Mouse (Mus musculus) brown adipose tissue, adult 24 weeks (tissue): ENCODE results near the gene Hoxc11. TPM values are rescaled to one million over a fixed set of nuclear protein-coding genes. Genes with fewer than 3 reads are reported as not detected.

Source experiments
- H3K27ac ChIP-seq: fragments of 200-500 bp; replicated peaks from 2 replicates; pipeline ENCODE4 v1.5.1; 2012; ENCODE audit warnings: low read depth, mild to moderate bottlenecking, low read length
- H3K4me1 ChIP-seq: fragments of 200-500 bp; 2 replicates; pipeline ENCODE4 v1.6.1; 2012; ENCODE audit warnings: low read length, mixed read lengths; ENCODE audit not compliant: control insufficient read depth, insufficient read depth, insufficient read length
- H3K4me3 ChIP-seq: fragments of 200-500 bp; 2 replicates; pipeline ENCODE4 v1.5.1; 2012; ENCODE audit warnings: low read depth, mild to moderate bottlenecking, low read length, moderate library complexity; ENCODE audit not compliant: insufficient read depth
- polyA plus RNA-seq: library from polyadenylated mRNA; stranded (reverse); fragments of >200 nt; gene quantifications from 2 replicates; pipeline ENCODE4 v1.2.4, GENCODE M21; 2012; ENCODE audit not compliant: missing spikeins, insufficient read depth, insufficient read length

The Hoxc11 gene
- polyA plus RNA-seq, 1 experiment, result not detected

DNA sequence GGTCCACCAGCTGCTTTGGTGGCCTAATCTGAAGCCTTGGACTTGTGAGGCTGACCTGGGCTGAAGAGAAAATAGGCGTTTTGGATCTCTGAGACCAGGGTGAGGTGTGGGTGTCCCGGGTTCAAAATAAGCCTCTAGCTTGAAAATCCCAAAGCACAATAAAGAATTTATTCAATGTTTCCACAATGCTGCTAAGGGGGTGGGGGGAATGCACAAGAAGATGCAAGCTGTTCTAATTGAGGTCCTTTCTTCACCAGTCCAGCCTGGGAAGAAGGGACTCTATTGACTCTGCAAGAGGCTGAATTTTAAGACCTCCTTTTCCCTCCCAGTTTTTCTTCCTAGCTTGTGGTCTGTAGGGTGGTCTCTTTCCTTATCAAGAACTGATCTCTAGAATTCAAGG lies 3.4 kb upstream of the Hoxc11 start:
- no peaks in the 10 kb centered on the region for H3K4me1 ChIP-seq
- H3K27ac ChIP-seq, result no peak overlapping the region
- no peak overlapping the region for H3K4me3 ChIP-seq

DNA sequence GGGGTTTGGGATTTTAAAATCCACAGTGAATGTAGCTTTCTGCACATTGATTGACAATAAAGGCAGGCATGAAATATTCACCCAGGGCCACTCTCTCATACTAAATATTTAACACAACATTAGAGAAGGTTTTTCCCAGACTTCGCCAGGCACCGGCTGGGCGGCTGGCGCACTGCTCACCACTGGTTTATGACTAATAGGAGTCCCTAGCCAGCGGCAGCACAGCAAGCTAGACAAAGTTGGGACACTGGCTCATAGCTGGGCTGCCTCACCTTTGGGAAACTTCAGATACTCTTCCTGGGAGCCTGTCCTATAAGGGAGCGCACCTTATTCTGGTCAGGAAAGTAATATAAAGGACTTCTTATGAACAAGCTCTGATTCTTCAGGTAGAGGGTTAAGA lies 666 bp upstream of the Hoxc11 start:
- H3K27ac ChIP-seq, result no peak overlapping the region
- H3K4me1 ChIP-seq, result no peaks in the 10 kb centered on the region
- no peak overlapping the region for H3K4me3 ChIP-seq

DNA sequence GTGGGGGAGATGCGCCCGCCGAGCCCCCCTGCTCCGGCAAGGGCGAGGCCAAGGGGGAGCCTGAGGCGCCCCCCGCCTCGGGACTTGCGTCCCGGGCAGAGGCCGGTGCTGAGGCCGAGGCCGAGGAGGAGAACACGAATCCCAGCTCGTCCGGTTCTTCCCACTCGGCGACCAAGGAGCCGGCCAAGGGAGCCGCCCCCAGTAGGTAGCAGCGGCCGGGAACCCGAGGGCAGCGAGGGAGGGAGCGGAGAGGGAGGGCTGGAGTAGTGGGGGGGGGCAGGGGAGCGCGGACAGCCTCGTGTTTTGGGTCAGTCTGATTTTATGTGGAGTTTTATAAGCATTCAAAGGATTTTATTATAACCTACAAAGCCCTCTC lies 768 bp downstream of the Hoxc11 start:
- Histone ChIP-seq H3K27ac (no peak overlapping the region), H3K4me1 (no peaks in the 10 kb centered on the region), H3K4me3 (no peak overlapping the region)

DNA sequence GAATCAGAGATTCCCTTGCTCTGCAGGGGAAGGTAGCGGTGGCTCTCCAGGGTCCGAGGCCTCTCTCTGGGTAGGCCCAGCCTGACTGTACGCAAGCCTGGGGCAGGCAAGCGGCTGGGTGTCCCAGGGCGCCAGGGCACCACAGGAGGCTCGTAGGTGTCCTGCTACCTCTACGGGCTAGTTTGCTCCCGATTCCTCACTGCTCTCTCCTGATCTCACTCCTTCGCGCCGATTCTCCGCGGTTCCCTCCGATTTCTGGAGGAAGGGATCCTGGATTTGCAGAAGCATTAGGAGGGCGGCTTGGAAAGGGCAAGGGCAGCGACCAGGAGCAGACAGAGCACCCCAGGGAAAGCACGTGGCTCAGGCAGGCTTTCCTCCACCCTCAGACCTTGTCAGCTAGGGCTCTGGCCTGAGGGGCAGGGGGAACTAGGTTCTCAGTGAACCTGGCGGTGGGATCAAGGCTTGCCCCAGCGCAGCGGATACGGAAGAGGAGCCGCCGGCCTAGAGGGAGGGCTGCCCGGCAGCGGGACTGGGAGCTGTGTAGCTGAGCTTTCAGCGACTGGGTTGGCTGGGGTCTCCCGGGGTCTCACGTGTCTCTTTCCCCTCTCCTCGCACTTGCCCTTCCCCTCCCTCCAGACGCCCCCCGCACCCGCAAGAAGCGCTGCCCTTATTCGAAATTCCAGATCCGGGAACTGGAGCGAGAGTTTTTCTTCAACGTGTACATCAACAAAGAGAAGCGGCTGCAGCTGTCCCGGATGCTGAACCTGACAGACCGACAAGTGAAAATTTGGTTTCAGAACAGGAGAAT lies 1.8 kb downstream of the Hoxc11 start:
- Histone ChIP-seq H3K27ac (no peak overlapping the region), H3K4me3 (no peak overlapping the region), H3K4me1 (no peaks in the 10 kb centered on the region)

DNA sequence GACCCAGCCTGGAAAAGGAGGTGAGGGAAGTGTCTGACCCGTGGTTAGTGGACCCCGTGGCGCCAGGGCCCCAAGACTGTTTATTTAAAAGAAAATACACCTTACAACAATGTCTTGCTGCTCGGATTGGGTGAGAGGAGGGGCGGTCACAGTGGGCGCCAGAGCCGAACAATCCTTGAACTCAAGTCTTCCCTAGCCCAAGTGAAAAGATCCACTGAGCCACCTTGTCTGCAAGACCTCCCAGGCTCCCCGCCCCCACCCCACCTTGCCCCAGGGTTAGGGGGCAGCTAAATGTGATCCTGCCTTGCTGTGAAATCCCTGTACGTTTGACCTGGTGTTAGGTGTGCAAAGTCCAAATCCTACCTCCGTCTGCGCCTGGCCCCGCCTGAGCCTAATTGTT lies 2.7 kb downstream of the Hoxc11 start:
- Histone ChIP-seq H3K27ac (no peak overlapping the region), H3K4me1 (no peaks in the 10 kb centered on the region), H3K4me3 (no peak overlapping the region)

DNA sequence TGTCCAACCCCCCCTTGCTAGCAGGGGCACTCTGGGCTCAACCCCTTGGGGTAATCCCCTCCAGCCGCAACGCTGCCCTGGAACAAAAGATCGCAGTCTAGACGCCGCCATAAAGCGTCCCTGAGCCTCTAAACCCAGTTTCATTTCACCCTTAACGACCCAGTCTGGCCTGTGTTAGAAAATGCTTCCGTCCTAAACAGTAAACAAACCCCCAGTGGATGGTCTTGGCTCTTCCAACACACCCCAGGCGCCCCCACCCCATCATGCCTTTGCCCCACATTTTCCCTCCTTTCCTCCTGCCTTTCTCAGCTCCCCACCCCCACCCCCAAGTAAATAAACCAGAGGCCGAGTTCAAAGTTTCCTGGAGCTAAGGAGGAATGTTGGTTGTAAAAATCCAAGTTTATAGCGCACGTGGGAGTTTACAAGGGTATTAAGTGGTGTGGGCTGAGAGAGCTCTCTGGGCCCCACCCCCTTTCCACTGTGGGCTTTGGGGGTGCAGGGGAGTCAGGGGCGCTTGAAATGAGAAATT lies 5.5 kb downstream of the Hoxc11 start:
- Histone ChIP-seq H3K4me1 (no peaks in the 10 kb centered on the region), H3K27ac (no peak overlapping the region), H3K4me3 (no peak overlapping the region)

DNA sequence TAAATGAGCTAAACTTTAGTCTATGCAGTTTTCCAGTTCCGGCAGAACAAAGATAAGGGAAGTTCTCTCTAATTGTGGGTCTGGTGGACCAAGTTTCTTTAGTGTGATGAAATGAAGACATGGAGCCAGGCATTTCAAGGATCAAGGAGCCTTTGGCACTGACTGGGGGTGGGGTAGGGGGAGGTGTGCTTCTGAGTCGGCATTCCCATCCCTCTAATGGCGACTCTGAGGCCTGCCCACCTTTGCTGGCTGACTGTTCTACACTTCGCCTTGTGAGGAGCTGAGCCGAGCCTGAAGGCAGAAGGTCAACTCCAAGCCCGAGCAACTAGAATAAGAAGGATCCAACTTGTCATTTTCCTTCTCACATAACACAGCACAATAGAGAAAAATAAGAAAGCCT lies 7.5 kb downstream of the Hoxc11 start:
- H3K4me1 ChIP-seq, result no peaks in the 10 kb centered on the region
- no peak overlapping the region for H3K27ac ChIP-seq
- no peak overlapping the region for H3K4me3 ChIP-seq

DNA sequence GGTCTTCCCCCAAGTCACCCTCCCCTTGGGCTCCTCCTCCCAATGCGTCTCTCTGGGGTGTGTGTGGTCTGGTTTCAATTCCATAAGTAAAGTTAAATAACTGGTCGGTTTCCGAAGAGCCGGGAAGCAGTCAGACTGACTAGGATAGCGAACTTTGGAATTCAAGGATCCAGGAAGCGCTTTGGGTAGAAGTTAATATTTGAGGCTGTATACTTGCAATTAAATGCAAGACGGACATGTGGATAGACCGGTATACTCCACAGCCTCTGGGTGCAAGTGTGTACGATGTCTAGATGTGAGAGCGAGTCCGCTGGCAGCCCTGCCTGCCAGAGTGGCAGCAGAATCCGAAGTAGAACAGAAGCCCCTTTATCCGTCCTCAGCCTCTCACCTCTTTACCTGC lies 8.3 kb downstream of the Hoxc11 start:
- no peaks in the 10 kb centered on the region for H3K4me1 ChIP-seq
- no peak overlapping the region for H3K27ac ChIP-seq
- H3K4me3 ChIP-seq, result no peak overlapping the region

DNA sequence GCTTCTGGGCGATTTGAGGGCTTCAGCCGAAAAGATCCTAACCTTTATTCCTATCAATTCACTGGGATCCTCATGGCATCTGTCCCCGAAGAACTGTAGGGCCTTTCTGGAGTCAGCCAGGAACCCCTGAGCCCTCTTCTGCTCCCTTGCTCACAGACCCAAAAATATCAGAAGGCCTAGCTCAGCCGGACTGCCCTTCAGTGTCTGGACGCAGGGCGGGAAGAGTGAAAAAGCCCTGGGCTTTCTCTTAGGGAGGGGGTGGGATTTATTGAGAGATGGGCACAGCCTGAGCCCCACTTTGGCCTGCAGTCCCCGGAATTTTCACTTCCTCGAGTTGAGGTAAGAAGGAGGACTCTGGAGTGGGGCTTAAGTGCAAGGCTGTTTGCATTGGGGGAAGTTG lies 9.0 kb downstream of the Hoxc11 start:
- Histone ChIP-seq H3K27ac (no peak overlapping the region), H3K4me1 (no peaks in the 10 kb centered on the region), H3K4me3 (no peak overlapping the region)

DNA sequence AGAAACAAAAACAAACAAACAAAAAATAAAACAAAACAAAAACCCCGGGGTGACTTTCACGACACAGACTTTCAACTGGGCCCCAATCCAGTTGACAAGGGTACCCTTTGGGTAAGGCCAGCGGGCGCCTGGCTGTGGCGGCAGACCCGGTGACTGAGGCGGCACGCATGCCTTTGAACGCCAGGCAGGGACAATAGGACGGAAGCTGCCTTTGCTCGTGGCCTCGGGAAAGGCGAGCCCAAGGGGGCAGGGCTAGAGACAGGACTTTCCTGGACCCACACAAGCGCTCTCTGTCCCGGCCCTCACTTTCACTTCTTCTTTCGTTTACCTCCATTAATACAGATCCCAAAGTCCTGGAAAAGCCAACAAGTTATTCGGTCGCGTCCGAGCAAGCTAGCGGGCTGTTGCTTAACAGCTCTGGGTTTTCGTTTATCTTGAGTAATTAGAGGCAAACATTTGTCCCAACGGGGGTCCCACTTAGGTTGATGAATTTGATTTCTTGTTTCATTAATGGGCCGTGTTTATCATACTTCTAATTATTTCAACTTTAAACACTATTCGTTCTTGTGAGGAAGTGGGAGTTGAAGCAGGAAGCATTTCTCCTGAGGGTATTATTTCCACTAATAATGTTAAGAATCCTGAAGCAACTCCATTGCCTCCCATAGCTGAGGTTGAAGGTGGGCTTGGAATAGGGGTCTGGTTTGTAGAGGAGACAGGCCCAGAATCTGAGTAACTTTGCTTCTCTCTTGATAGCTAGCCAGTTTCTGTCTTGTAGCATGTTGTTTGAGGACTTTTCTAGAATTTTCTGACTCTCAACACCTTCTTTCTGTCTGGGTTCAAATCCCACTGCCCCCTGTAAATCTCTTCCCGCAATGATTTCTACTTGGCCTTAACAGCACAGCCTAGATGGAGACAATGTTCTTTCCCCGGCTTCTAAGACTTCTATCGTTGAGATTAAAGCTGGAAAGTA lies 9.7 kb downstream of the Hoxc11 start:
- Histone ChIP-seq H3K4me3 (no peak overlapping the region), H3K4me1 (no peaks in the 10 kb centered on the region), H3K27ac (no peak overlapping the region)

DNA sequence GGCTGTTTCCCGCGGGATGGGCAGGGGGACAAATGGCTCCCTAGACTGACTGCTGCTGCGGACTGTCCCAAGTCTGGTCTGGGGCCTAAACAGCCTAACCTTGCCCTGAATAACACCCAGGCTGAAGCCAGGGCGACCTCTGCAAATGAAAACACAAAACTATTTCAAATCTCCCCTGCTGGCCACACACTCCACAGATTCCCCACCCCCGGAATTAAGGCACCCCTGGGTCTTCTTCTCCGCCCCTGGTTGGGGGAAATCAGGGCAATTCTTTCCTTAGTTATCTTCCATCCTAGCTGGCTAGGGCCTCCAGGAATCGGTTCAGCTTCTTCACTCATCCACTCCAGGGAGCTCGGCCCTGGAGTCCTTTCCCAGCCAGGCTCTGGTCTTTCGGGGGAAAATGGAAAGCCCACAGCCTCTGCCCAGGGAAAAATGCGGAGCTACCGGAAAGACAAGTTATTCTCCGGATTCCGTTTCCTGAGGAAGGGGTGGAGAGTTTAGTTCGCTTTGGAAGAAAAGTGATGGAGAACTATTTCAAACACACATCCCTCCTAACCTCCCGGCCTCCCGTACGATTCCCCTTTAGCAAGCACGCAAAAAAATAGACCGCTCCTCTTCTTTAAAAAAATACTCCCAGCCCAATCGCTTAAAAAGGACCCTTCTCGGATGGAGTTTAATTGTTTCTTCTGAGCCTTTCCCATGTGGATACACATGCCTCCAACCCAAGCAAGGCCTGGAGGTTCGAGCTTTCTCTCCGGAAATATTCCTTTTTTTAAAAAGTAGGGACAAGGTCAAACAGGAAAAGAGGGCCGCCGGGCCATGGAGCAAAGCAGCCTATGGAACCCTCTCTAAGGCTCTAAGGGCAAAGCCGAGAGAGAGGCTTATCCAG lies 11.0 kb downstream of the Hoxc11 start:
- no peak overlapping the region for H3K4me3 ChIP-seq
- H3K27ac ChIP-seq, result no peak overlapping the region
- H3K4me1 ChIP-seq, result no peaks in the 10 kb centered on the region

DNA sequence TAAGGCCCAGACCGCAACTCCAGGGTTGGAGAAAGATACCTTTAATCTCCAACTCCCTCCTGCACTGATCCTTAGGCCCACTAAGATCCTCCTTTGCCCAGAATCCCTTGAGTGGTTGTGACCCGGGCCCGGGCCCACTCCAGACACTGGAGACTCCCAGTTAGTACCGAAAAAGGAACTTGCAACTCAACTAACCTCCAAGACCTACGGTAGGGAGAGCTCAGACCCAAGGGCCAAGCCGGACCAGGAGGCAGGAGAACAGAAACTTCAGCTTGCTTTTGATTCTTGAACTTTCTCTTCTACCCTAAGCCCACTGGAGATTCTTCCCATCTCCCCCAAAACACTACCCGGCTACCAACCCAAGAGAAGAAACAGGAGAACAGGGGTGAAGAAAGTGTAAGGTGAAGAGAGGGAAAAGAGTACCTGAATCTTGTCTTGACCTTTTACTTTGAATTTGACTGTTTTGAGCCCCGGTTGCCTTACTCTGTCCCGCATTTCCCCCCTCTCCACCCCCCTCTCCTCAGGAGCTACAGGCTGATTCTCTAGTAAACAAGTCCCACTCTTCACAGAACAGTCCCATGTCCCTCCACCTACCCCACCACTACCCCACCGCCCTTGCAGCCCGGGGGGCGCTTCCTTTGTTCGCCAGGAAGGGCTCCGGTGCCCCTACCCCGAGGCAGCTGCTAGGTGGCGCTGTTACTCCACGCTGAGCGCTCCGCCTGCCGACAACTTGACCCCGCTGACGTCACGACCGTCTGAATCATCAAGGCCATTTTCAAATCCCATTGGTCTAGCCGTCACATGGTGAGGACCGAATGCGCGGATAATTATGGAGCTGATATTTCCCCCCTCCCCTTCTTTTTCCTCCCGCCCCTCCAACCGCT lies 11.9 kb downstream of the Hoxc11 start:
- Histone ChIP-seq H3K4me1 (no peaks in the 10 kb centered on the region), H3K27ac (no peak overlapping the region), H3K4me3 (no peak overlapping the region)

DNA sequence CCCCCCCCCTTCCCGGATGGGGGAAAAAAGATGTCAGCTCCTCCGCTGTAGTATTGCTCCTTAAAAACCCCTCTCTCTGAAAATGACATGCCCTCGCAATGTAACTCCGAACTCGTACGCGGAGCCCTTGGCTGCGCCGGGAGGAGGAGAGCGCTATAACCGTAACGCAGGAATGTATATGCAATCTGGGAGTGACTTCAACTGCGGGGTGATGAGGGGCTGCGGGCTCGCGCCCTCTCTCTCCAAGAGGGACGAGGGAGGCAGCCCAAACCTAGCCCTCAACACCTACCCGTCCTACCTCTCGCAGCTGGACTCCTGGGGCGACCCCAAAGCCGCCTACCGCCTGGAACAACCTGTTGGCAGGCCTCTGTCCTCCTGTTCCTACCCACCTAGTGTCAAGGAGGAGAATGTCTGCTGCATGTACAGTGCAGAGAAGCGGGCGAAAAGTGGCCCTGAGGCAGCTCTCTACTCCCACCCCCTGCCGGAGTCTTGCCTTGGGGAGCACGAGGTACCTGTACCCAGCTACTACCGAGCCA lies 12.6 kb downstream of the Hoxc11 start, which contains the start of gene Hoxc10:
Gene Hoxc10 (plus strand): TSS at position 21 of the 536 bp plus-strand sequence.
- no peak within 1 kb of the TSS for H3K4me3 ChIP-seq
- no peaks in the 10 kb centered on the region for H3K4me1 ChIP-seq
- no peak within 1 kb of the TSS for H3K27ac ChIP-seq

DNA sequence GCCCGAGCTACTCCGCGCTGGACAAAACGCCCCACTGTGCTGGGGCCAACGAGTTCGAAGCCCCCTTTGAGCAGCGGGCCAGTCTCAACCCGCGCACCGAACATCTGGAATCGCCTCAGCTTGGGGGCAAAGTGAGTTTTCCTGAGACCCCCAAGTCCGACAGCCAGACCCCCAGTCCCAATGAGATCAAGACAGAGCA lies 13.0 kb downstream of the Hoxc11 start, which contains the start of gene Hoxc5:
Gene Hoxc5 (plus strand): TSS at position 132 of the 199 bp plus-strand sequence.
- no peak within 1 kb of the TSS for H3K4me3 ChIP-seq
- no peak within 1 kb of the TSS for H3K27ac ChIP-seq
- no peaks in the 10 kb centered on the region for H3K4me1 ChIP-seq
